Mouse (Mus musculus): Measurements from ENCODE around the gene Rara.
A peak's percentile ranks its signal among the peaks of the same experiment; 100 is the strongest.

Gene Rara

GRCm38 (mm10) chr11:98924633-98925175 lies 2.9 kb upstream of the Rara start:
- no peak for DNase-seq

DNA sequence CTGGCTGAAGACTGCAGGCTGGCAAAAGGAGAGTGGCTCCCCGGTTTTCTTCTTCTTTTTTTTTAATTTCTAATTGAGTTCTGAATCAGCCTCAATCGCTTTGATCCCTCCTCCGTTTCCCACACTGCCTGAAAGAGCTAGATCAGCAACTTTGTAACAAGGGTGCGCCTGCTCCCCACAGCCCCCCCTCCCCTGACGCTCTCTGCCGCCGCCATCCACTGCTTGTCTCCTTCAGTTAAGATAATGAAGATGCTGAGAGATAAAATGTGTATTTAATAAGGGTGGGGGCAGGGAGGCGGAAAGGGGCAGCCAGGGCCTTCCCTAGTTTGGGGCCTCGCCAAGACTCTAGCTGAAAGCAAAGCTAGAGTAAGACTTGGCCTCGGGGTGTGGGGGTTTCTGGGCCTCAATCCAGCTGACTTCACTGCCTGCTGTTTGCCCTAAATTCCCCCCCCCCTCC lies 2.3 kb upstream of the Rara start:
- peak; percentile 18 for DNase-seq

DNA sequence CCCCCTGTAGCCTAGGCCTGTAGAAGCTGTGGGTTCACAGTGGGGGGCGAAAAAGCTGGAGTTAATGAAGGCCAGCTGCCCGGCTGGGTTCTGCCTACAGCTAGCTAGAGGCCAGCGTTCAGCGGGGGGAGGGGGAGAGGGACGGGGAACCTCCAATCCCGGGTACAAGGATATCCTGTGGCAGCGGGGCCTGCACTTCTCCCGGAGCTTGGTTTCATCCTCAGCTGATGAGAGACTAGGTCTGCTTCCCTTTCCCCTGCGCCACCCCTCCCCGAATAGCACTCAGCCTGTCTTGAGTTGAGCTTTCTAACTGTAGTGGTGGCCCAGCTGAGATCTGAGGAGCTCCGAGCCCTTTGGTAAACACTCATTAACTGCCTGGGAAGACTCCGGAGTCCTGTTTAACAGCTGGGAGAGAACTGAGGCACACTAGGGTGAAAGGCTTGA lies 1.7 kb upstream of the Rara start:
- DNase-seq = no peak

DNA sequence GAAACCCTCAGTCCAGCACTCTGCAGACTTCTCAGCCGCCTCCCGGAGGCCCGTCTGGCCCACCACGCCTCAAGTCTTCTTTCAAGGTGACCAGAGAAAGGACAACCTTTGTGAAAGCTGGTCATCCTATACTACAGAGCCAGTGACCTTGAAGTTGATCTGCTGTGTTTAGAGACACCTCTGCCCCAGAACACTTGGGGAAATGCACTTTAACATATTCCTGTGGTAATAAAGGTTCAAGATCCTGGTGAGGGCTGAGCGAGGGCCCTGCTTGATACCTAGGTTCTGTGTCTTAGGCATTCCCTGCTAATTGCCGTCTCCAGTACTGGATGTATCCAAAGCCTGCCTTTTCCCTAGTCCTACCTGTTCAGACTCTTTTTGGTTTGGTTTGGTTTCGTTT lies 1.1 kb upstream of the Rara start:
- DNase-seq = no peak

DNA sequence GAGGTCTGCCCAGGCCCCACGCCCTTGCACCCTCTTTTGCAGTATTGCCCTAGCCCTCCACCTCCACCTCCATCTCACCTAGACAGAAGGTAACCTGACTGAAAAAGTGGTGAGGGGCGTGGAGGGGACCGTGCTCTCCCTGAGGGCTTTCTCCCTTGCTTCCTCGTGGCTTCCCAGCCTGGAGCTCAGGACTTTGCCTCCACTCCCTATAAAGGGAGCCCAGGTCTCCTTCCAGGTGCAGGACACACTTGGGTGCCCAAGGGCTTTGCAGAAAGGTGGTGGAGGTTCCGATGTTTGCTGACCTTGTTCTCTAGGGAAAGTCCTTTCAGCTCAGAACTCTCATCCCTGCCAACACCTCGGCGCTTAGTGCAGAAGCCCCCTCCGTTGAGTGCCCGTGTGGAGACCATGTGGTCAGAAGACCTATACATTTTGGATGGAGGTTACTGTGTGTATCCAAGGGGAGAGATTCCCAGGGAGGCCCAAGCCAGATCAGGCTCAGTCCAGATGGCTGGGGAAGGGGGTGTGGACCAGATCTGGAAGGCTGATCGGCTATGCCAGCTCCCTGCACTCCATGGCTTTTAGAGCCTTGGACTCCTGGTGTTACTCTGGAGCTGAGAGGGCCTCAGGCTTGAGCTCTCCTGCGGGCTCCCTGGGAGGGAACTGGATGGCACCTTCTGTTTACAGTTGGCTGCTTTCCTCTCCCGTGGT lies 722 bp downstream of the Rara start:
- DNase-seq = peak; percentile 57

DNA sequence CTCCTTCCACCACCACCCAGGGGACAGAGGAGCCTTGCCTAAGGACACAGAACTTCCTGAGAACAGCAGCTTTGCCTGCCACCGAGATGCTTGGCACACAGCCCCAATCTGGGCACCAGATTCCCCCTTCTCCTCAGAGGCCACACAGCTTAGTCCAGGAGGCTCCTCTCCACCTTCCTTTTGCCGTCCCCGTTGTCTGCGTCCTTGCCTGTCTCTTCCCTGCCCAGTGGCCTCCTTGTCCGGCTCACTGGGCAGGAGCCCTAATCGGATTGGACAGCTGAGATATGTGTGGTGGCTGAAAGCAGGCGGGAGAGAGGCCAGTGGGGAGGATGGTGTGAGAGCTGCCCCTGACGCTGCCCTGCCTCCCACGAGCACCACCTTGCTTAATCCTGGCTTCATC lies 1.9 kb downstream of the Rara start:
- DNase-seq = peak; percentile 14

DNA sequence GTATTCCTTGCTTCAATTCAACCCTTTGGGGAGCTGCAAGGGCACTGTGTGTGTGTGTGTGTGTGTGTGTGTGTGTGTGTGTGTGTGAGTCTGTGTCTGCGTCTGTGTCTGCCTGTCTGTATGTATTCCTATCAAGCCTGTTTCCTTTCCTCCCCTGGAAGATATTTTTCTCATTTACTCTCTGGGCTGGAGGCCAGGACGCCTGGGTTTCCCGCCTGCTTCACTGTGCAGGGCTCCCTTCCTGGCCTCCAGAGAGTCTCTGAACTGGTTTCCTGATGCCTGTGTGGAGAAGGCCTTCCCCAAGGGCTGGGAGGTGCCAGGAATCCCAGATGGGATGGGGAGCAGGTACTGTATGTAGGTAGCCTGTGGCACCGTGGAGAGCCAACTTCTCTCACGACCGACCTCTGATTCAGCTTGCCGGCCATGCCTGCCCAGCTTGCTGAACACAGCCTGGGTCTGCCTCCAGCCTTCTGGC lies 2.5 kb downstream of the Rara start:
- peak; percentile 10 for DNase-seq

GRCm38 (mm10) chr11:98930773-98931512 lies 3.3 kb downstream of the Rara start:
- peak; percentile 7 for DNase-seq

DNA sequence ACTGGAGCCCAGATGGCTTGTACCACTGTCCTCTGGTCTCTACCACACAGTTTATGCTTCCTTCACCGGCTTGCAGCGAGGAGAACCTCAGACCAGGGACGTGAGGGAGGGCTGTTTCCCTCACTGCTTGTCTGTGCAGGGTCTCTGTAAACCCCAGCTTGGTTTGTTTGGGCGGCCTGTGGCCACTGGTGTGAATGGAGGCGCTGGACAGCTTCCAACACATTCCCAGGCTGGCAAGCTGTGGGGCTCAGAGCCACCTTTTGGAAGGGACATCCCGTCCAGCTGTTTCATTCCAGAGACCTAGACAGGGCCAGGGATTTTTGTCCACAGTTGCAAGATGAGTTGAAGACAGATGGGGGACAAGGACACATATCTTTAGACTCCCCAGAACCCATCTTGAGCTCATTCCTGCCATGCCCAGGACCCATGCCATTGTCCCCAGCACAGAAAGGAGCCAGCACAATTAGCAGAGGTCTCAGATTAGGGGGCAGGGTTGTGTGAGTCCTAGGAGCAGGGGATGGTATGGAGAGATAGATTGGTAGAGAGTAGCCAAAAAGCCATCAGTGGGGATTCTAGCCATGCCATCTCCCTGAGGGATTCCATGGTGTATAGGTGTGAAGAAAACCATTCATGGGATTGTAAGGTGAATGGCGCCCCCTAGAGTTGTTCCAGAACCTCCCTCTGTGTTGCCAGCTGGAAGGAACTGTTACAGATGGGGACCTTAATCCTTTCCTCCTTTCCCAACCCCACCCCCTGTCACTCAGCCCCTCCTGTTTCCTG lies 4.1 kb downstream of the Rara start:
- peak; percentile 41 for DNase-seq

DNA sequence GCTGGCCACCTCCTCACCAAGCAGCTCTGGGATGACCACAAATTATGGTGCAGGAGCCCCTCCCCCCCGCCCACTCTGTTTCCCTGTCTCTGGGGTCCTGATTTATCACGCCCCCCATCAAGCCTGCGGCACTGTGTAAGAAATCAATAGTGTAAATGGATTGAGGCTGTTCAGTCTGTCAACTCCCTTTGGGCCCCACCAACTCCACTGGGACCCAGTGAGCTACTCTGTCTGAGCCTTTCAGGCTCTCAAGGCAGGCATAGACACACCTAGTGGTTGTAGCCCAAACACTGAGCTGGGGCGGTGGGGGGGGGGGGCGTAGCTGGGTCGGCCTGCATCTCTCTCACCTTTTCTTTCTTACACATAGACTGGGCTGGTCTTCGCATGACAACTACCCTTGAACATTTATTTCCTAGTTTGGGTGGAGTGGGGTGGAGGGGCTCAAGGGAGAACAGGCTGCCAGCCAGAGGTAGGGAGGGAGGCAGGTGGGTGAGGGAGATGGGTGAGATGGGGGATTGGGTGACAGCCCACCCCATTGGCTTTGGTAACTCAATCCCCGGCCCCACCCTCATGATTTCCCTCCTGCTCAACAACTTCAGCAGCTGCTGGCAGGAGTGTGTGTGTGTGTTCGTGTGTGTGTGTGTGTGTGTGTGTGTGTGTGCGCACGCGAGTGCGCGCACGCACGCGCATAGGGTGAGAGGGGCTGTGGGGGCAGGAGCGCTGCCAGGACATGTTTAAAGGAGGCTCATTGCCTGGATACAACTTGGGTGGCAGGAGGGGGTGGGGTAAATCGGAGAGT lies 4.9 kb downstream of the Rara start:
- peak; percentile 8 for DNase-seq

DNA sequence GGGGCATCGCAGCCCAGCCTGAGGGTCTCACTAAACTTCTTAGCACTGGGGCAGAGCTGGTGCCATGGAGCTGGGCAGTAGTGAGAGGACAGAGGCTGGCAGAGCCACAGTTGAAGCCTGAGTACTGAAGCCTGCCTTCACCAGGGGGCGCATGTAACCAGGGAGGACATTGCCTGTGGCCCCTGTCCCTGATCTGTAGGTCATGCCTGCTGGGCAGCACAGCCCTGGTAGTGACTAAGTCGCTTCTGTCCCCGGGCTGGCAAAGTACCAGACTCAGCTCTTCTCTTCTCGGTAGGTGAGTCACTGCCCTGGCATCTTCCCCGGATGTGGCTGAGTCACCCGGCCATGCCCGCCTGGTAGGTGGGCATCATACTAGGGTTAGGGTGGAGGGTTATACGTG lies 5.5 kb downstream of the Rara start:
- peak; percentile 74 for DNase-seq

GRCm38 (mm10) chr11:98933847-98934246 lies 6.2 kb downstream of the Rara start:
- DNase-seq = peak; percentile 8

- DNase-seq = peak; percentile 19
Measured at GRCm38 (mm10) chr11:98934367-98934766, 6.7 kb downstream of the Rara start.

GRCm38 (mm10) chr11:98935123-98935522 lies 7.5 kb downstream of the Rara start:
- peak; percentile 95 for DNase-seq

GRCm38 (mm10) chr11:98936170-98936569 lies 8.6 kb downstream of the Rara start:
- peak; percentile 75 for DNase-seq

- DNase-seq = peak; percentile 66
Measured at GRCm38 (mm10) chr11:98936606-98937409, 9.2 kb downstream of the Rara start.

DNA sequence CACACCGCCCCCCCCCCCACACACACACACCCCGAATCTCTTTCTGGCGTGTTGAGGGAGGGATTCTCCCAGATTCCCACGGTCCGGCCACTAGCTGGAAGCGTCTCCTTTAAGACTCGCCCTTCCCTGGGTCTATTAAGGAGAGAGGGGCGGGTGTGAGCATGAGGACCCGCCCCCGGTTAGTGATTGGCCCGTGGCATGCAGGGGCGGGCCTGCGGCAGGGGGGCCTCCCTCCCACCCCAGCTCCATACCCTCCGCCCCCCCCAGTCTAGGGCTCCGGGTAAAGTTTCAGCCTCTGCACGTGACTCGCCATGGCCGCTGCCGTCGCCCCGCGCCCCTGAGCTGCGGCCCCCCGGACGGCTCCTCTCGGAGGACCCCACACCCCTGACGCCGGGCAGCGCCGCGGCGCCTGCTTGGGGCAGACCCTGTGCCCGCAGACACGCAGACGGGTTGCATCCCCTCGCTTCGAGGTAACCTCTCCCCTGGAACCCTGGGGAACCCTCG lies 9.8 kb downstream of the Rara start:
- peak; percentile 95 for DNase-seq

DNA sequence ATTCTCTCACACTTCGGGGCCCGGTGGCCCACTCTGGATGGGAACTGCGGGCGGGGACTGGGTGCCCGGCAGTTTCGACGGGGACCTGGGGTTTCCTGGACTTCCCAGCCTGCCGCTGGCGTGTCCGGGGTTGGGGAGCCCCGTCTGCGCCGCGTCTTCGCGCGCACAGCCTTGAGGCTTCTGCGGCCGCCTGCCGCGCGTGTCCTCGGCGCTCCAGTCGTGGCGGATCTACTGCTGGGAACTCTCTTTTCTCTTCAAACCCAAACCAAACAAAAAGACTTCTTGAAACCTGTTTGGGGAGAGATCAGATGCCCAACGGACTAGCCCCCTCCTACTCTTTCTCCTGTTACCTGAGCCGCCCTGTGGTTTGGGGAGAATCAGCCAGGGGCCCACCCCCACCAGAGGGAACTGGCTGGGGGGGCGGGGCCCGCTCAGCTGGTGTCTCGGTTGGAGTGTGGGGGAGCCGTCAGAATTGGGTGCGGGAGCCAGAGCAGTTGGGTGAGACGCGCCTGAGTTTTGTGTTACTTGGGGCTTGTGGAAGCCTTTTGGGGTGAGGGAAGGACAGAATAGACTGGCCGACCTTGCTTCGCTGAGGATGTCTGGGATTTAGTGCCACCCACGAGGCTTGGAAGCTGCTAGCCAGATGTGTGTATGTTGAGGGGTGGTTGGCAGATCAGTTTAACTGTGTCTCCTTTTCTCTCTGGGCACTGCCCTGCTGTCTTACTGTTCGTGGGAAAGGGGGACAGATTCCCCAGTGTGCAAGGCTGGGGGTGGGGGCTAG lies 10.5 kb downstream of the Rara start:
- DNase-seq = peak; percentile 74

DNA sequence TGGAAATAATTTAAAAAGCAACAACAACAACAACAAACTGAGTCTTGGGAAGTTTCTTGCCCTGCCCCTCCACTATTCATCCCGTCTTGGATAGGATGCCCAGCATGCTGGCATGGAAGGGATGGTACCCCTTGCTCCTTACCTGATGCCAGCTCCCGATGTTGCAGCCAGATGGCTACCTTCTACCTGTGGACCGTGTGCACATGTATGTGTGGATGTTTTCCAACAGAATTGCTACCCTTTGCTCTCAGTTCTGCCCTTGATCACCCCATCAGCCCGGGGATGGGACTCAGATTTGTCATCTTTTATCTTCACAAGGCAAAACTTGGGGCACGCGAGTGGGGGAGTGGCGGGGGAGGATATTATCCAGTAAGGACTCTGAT lies 11.1 kb downstream of the Rara start:
- DNase-seq = peak; percentile 30

Data from kidney, adult 9 months (tissue).